Mouse (Mus musculus) erythroblast, embryonic 14.5 days (primary cell): ENCODE measurements around the gene Kansl1.

Experiments used
- GATA1 ChIP-seq: IDR thresholded peaks from 2 replicates; pipeline ENCODE4 v1.6.1; 2012; ENCODE audit warnings: low read length, inconsistent platforms, mixed read lengths
- TAL1 ChIP-seq: IDR thresholded peaks from 3 replicates; pipeline ENCODE4 v1.6.1; 2012; ENCODE audit warnings: low read length, inconsistent platforms, mixed read lengths

DNA sequence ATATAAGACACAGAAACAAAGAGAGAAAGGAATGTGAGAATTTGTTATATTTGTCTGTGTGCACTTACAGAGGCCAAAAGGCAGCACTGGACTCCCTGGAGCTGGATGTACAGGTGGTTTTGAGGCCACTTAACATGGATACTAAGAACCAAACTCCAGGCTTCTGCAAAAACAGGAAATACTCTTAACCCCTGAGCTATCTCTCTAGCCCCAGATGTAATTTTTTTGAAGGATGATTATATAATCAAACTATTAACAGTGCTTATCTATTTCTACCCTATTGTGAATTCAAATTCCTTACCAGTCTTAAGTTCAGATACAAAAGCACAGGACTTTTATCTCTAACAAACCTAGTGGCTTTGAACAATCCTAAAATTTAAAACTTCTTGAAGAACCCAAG, 32.9 kb downstream of the Kansl1 start:
- no peak for TF ChIP-seq GATA1
- TF ChIP-seq TAL1 = no peak
